Mouse (Mus musculus): ENCODE results near the gene Ctc1. TPM values are rescaled to one million over a fixed set of nuclear protein-coding genes. Genes with fewer than 3 reads are reported as not detected.

Gene Ctc1
- polyA plus RNA-seq, 1 experiment from 2014 or later, result 79.6 TPM

- Histone ChIP-seq H3K4me1 (peaks cover 35% of the 10 kb centered on the region), H3K4me3 (peak overlapping the region; percentile 64), H3K27ac (peak overlapping the region; percentile 87), H3K27me3 (ENCODE audit: poor library complexity, severe bottlenecking) (no peaks in the 10 kb centered on the region), H3K9me3 (no peaks in the 10 kb centered on the region), H3K36me3 (replicated peaks) (peaks cover 40% of the 10 kb centered on the region)
- under 1% methylated on average over 34 of the region's 34 CpGs for WGBS
- peak; percentile 89 for DNase-seq (ENCODE audit: extremely low spot score, low spot score)
These were observed 21.7 kb downstream of the Ctc1 start for GRCm38 (mm10) chr11:69037231-69038061.

- Histone ChIP-seq H3K36me3 (replicated peaks) (peaks cover 33% of the 10 kb centered on the region), H3K4me3 (peak overlapping the region; percentile 64), H3K27me3 (ENCODE audit: poor library complexity, severe bottlenecking) (no peaks in the 10 kb centered on the region), H3K9me3 (no peaks in the 10 kb centered on the region), H3K27ac (no peak overlapping the region), H3K4me1 (peaks cover 35% of the 10 kb centered on the region)
- DNase-seq (ENCODE audit: extremely low spot score, low spot score), result no peak
- WGBS, result 76% methylated on average over 5 of the region's 5 CpGs
These were observed 22.5 kb downstream of the Ctc1 start for GRCm38 (mm10) chr11:69038173-69038572.

- WGBS, result under 1% methylated on average over 54 of the region's 54 CpGs
- peak within 1 kb of the TSS; percentile 96 for H3K27ac ChIP-seq
- H3K4me1 ChIP-seq, result peaks cover 34% of the 10 kb centered on the region
These were observed 30.1 kb downstream of the Ctc1 start, which contains the start of gene Aurkb for GRCm38 (mm10) chr11:69045531-69046394. Aurkb (plus strand) TSS chr11:69045647.

GRCm38 (mm10) chr11:69046395-69046774 is 30.7 kb downstream of the Ctc1 start:
- H3K4me3 ChIP-seq, result peak overlapping the region; percentile 67
- no peaks in the 10 kb centered on the region for H3K27me3 ChIP-seq (ENCODE audit: poor library complexity, severe bottlenecking)
- H3K9me3 ChIP-seq, result no peaks in the 10 kb centered on the region
- peak overlapping the region; percentile 96 for H3K27ac ChIP-seq
- peaks cover 35% of the 10 kb centered on the region for H3K4me1 ChIP-seq
- H3K36me3 ChIP-seq (replicated peaks), result peaks cover 44% of the 10 kb centered on the region
- no peak for DNase-seq (ENCODE audit: extremely low spot score, low spot score)
- 19% methylated on average over 9 of the region's 9 CpGs for WGBS

More at GRCm38 (mm10) chr11:69045531-69046394, 30.1 kb downstream of the Ctc1 start, which contains the start of gene Aurkb:
- Histone ChIP-seq H3K27me3 (ENCODE audit: poor library complexity, severe bottlenecking) (no peaks in the 10 kb centered on the region), H3K4me3 (peak within 1 kb of the TSS; percentile 67), H3K9me3 (no peaks in the 10 kb centered on the region), H3K36me3 (replicated peaks) (peaks cover 38% of the 10 kb centered on the region)
- DNase-seq (ENCODE audit: extremely low spot score, low spot score), result peak; percentile 90

GRCm38 (mm10) chr11:69047592-69047991 is 31.9 kb downstream of the Ctc1 start:
- H3K27me3 ChIP-seq (ENCODE audit: poor library complexity, severe bottlenecking), result no peaks in the 10 kb centered on the region
- no peak for DNase-seq (ENCODE audit: extremely low spot score, low spot score)
- 91% methylated on average over 12 of the region's 12 CpGs for WGBS
- H3K36me3 ChIP-seq (replicated peaks), result peaks cover 56% of the 10 kb centered on the region
- no peak overlapping the region for H3K27ac ChIP-seq
- H3K4me3 ChIP-seq, result peak overlapping the region; percentile 67
- peaks cover 35% of the 10 kb centered on the region for H3K4me1 ChIP-seq
- no peaks in the 10 kb centered on the region for H3K9me3 ChIP-seq

GRCm38 (mm10) chr11:69048151-69048550 is 32.4 kb downstream of the Ctc1 start:
- WGBS, result 94% methylated on average over 14 of the region's 14 CpGs
- no peaks in the 10 kb centered on the region for H3K27me3 ChIP-seq (ENCODE audit: poor library complexity, severe bottlenecking)
- H3K36me3 ChIP-seq (replicated peaks), result peaks cover 62% of the 10 kb centered on the region
- H3K27ac ChIP-seq, result no peak overlapping the region
- no peak for DNase-seq (ENCODE audit: extremely low spot score, low spot score)
- H3K4me1 ChIP-seq, result peaks cover 35% of the 10 kb centered on the region
- H3K4me3 ChIP-seq, result peak overlapping the region; percentile 67; the same call in 1 of the 2 replicates
- H3K9me3 ChIP-seq, result no peaks in the 10 kb centered on the region

- Histone ChIP-seq H3K9me3 (no peaks in the 10 kb centered on the region), H3K4me1 (peaks cover 35% of the 10 kb centered on the region), H3K27ac (no peak overlapping the region), H3K27me3 (ENCODE audit: poor library complexity, severe bottlenecking) (no peaks in the 10 kb centered on the region), H3K36me3 (replicated peaks) (peaks cover 76% of the 10 kb centered on the region), H3K4me3 (no peak overlapping the region)
- no peak for DNase-seq (ENCODE audit: extremely low spot score, low spot score)
- 92% methylated on average over 8 of the region's 8 CpGs for WGBS
These were observed 35.0 kb downstream of the Ctc1 start for GRCm38 (mm10) chr11:69050748-69051147.

GRCm38 (mm10) chr11:69051771-69052170 is 36.1 kb downstream of the Ctc1 start:
- Histone ChIP-seq H3K27ac (no peak overlapping the region), H3K4me3 (no peak overlapping the region; the same call in 1 of the 2 replicates), H3K9me3 (no peaks in the 10 kb centered on the region), H3K27me3 (ENCODE audit: poor library complexity, severe bottlenecking) (no peaks in the 10 kb centered on the region), H3K4me1 (peaks cover 30% of the 10 kb centered on the region), H3K36me3 (replicated peaks) (peaks cover 76% of the 10 kb centered on the region)
- WGBS, result 80% methylated on average over 4 of the region's 4 CpGs
- DNase-seq (ENCODE audit: extremely low spot score, low spot score), result no peak

GRCm38 (mm10) chr11:69052824-69053421 is 37.2 kb downstream of the Ctc1 start:
- peaks cover 18% of the 10 kb centered on the region for H3K4me1 ChIP-seq
- 91% methylated on average over 2 of the region's 2 CpGs for WGBS
- H3K9me3 ChIP-seq, result no peaks in the 10 kb centered on the region
- peaks cover 67% of the 10 kb centered on the region for H3K36me3 ChIP-seq (replicated peaks)
- no peak for DNase-seq (ENCODE audit: extremely low spot score, low spot score)
- H3K27me3 ChIP-seq (ENCODE audit: poor library complexity, severe bottlenecking), result no peaks in the 10 kb centered on the region
- H3K27ac ChIP-seq, result no peak overlapping the region
- no peak overlapping the region for H3K4me3 ChIP-seq

GRCm38 (mm10) chr11:69053848-69054247 is 38.1 kb downstream of the Ctc1 start:
- Histone ChIP-seq H3K36me3 (replicated peaks) (peaks cover 57% of the 10 kb centered on the region), H3K27me3 (ENCODE audit: poor library complexity, severe bottlenecking) (no peaks in the 10 kb centered on the region), H3K9me3 (no peaks in the 10 kb centered on the region), H3K4me1 (peaks cover 21% of the 10 kb centered on the region), H3K4me3 (no peak overlapping the region; the same call in 1 of the 2 replicates), H3K27ac (no peak overlapping the region)
- no peak for DNase-seq (ENCODE audit: extremely low spot score, low spot score)
- 78% methylated on average over 3 of the region's 3 CpGs for WGBS

GRCm38 (mm10) chr11:69058265-69058664 is 42.6 kb downstream of the Ctc1 start:
- DNase-seq (ENCODE audit: extremely low spot score, low spot score), result no peak
- Histone ChIP-seq H3K27me3 (ENCODE audit: poor library complexity, severe bottlenecking) (0 out of 2 replicates have a peak, but pooled peaks cover 9% of the 10 kb centered on the region), H3K4me1 (peaks cover 37% of the 10 kb centered on the region), H3K9me3 (no peaks in the 10 kb centered on the region), H3K36me3 (replicated peaks) (peaks cover 13% of the 10 kb centered on the region), H3K27ac (peak overlapping the region; percentile 88; the same call in 1 of the 2 replicates), H3K4me3 (peak overlapping the region; percentile 88)
- WGBS, result 68% methylated on average over 2 of the region's 2 CpGs

GRCm38 (mm10) chr11:69058729-69059356 is 43.1 kb downstream of the Ctc1 start:
- H3K4me1 ChIP-seq, result peaks cover 40% of the 10 kb centered on the region
- no peak for DNase-seq (ENCODE audit: extremely low spot score, low spot score)
- 4% methylated on average over 19 of the region's 19 CpGs for WGBS
- peaks cover 7% of the 10 kb centered on the region for H3K36me3 ChIP-seq (replicated peaks)
- no peaks in the 10 kb centered on the region for H3K9me3 ChIP-seq
- H3K27ac ChIP-seq, result peak overlapping the region; percentile 88
- H3K27me3 ChIP-seq (ENCODE audit: poor library complexity, severe bottlenecking), result 0 out of 2 replicates have a peak, but pooled peaks cover 9% of the 10 kb centered on the region
- H3K4me3 ChIP-seq, result peak overlapping the region; percentile 88

All from forebrain, embryonic 10.5 days (tissue).